Mouse (Mus musculus): ENCODE results near the gene P3h4. TPM values are rescaled to one million over a fixed set of nuclear protein-coding genes. Genes with fewer than 3 reads are reported as not detected.
"Not testable (repeated sequence)": the region's sequence is repeated elsewhere in the genome, so short reads cannot be mapped to it uniquely, and the experiment has no call there.

The P3h4 gene
- polyA plus RNA-seq, 1 experiment from 2014 or later, result 54.5 TPM

DNA sequence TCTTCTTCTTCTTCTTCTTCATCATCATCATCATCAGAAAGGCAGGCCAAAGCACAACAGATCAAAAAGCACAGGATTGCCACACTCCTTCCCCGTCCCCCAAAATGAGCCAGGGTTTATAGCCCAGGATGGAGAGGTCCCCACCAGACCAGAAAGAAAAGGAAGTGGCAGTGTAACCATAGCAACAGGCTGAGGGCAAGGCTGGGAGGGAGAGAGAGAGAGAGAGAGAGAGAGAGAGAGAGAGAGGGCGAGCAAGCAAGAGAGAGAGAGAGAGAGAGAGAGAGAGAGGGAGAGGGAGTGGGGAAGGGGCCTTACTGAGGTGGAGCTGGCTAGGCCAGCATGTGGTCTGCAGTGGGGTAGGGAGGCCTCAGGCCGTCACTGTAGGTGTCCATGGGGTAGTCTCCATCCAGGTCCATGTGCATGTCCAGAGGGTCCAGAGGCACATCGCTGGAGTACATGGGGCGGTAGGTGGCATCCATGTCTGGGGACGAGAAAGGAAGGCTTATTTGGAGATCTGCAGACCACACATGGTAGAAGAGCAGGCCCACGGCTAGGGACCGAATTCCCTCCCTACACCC, 42.6 kb downstream of the P3h4 start:
- H3K9me3 ChIP-seq (replicated peaks; ENCODE audit: low read length), result no peaks in the 10 kb centered on the region
- H3K9ac ChIP-seq (ENCODE audit: low read depth, low read length), result no peak overlapping the region
- no peaks in the 10 kb centered on the region for H3K4me1 ChIP-seq (replicated peaks; ENCODE audit: insufficient read depth, low read length)
- WGBS, result 77% methylated on average over 8 of the region's 8 CpGs
- ATAC-seq (replicated peaks; ENCODE audit: low FRiP score, low read depth) (no peak), DNase-seq (ENCODE audit: low spot score) (no peak)
- no peaks in the 10 kb centered on the region for H3K27me3 ChIP-seq (ENCODE audit: insufficient read depth, low read length)
- TF ChIP-seq CTCF (IDR thresholded peaks at IDR 0.05; ENCODE audit: low read depth), result no peak
- H3K4me2 ChIP-seq (ENCODE audit: low read length), result no peak overlapping the region
- no peak overlapping the region for H3K4me3 ChIP-seq (replicated peaks; ENCODE audit: low read depth, low read length)
- peaks cover 63% of the 10 kb centered on the region for H3K36me3 ChIP-seq (ENCODE audit: insufficient read depth, low read length)
- H3K27ac ChIP-seq, result no peak overlapping the region

DNA sequence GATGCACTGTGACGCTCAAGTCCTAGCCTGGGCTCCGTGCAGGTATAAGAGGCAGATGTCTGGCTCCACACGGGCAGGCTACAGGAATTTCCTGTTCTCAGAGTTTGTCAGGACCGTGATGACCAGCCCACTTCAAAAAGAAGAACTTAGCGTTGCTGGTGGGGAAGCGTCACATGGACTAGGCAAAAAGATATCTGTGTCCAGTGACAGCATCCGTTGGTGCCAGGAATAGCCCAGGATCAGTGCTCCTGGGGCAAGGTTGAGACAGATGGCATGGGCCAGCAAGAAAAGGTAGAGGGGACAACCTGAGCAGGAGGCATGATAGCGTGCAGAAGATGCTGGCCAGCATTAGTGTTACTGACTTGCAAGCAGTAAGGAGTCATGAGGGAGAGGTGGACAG, 44.8 kb downstream of the P3h4 start:
- H3K9me3 ChIP-seq (replicated peaks; ENCODE audit: low read length), result no peaks in the 10 kb centered on the region
- no peak overlapping the region for H3K9ac ChIP-seq (ENCODE audit: low read depth, low read length)
- no peak overlapping the region for H3K27ac ChIP-seq
- TF ChIP-seq CTCF (IDR thresholded peaks at IDR 0.05; ENCODE audit: low read depth), result no peak
- H3K4me1 ChIP-seq (replicated peaks; ENCODE audit: insufficient read depth, low read length), result no peaks in the 10 kb centered on the region
- peaks cover 44% of the 10 kb centered on the region for H3K36me3 ChIP-seq (ENCODE audit: insufficient read depth, low read length)
- no peaks in the 10 kb centered on the region for H3K27me3 ChIP-seq (ENCODE audit: insufficient read depth, low read length)
- H3K4me3 ChIP-seq (replicated peaks; ENCODE audit: low read depth, low read length), result no peak overlapping the region
- DNase-seq (ENCODE audit: low spot score) (no peak), ATAC-seq (replicated peaks; ENCODE audit: low FRiP score, low read depth) (no peak)
- H3K4me2 ChIP-seq (ENCODE audit: low read length), result no peak overlapping the region
- WGBS, result 67% methylated on average over 8 of the region's 8 CpGs

DNA sequence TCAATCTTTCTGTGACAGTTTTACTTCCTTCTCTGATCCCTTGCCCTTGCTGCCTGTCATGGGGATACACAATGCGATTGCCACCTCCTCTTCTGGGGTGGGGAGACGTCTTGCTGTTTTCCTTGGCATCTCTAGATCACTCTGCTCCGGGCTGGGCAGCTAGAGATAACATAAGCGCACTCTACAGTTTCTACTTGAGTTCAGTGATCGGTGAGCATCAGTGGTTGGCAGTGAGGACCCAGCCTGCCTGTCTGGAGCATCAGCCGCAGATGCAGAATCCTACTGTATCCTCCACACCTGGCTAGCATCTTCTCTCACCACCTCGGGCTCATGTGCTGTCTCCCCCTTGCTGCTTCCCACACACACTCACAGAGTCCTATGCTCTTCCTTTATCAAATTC, 45.5 kb downstream of the P3h4 start:
- 34% methylated on average over 7 of the region's 7 CpGs for WGBS
- no peaks in the 10 kb centered on the region for H3K9me3 ChIP-seq (replicated peaks; ENCODE audit: low read length)

DNA sequence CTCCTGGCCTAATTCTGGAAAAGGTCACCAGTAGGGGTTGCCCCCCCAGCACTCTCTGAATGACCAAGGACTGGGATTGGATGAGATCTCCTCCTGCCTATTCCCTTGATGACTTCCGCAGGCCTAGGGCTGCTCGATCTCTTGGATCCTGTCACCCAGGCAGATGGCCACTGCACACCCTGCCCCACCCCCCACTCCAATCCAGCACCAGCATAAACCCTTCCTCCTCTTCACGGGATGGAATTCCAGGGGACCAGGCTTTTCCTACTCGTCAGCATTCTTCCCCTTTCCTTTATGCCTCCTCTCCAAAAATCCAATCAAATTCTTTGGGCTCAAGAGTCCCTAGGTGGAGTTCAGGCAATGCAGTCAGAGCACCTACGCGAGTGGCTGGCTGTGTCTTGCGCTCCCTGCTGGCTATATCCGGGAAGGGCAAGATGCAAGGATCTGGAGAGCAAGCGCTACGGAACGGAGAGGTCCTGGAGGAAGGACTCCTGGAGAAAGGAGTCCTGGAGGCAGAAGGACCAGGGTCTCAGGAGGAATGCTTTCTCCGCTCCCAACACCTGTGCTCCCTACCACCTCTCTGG, 51.6 kb downstream of the P3h4 start:
- H3K9me3 ChIP-seq (replicated peaks; ENCODE audit: low read length), result no peaks in the 10 kb centered on the region
- H3K27ac ChIP-seq, result no peak overlapping the region
- WGBS, result 19% methylated on average over 12 of the region's 12 CpGs
- 0 out of 2 replicates have a peak overlapping the region, but pooled peaks have one; percentile 6 for H3K4me2 ChIP-seq (ENCODE audit: low read length)
- no peaks in the 10 kb centered on the region for H3K36me3 ChIP-seq (ENCODE audit: insufficient read depth, low read length)
- H3K4me1 ChIP-seq (replicated peaks; ENCODE audit: insufficient read depth, low read length), result no peaks in the 10 kb centered on the region; the same call in 1 of the 2 replicates
- TF ChIP-seq CTCF (IDR thresholded peaks at IDR 0.05; ENCODE audit: low read depth), result peak; percentile 87
- ATAC-seq (replicated peaks; ENCODE audit: low FRiP score, low read depth) (0 out of 2 replicates have a peak, but pooled peaks have one; percentile 44), DNase-seq (ENCODE audit: low spot score) (peak; percentile 77)
- H3K9ac ChIP-seq (ENCODE audit: low read depth, low read length), result no peak overlapping the region
- H3K4me3 ChIP-seq (replicated peaks; ENCODE audit: low read depth, low read length), result no peak overlapping the region
- H3K27me3 ChIP-seq (ENCODE audit: insufficient read depth, low read length), result no peaks in the 10 kb centered on the region

More for the DNA sequence above, 45.5 kb downstream of the P3h4 start:
- ATAC-seq (replicated peaks; ENCODE audit: low FRiP score, low read depth) (no peak), DNase-seq (ENCODE audit: low spot score) (no peak)
- Histone ChIP-seq H3K4me1 (replicated peaks; ENCODE audit: insufficient read depth, low read length) (no peaks in the 10 kb centered on the region), H3K9ac (ENCODE audit: low read depth, low read length) (no peak overlapping the region), H3K4me3 (replicated peaks; ENCODE audit: low read depth, low read length) (no peak overlapping the region), H3K36me3 (ENCODE audit: insufficient read depth, low read length) (peaks cover 41% of the 10 kb centered on the region), H3K27ac (no peak overlapping the region), H3K4me2 (ENCODE audit: low read length) (no peak overlapping the region), H3K27me3 (ENCODE audit: insufficient read depth, low read length) (no peaks in the 10 kb centered on the region)
- TF ChIP-seq CTCF (IDR thresholded peaks at IDR 0.05; ENCODE audit: low read depth), result no peak

DNA sequence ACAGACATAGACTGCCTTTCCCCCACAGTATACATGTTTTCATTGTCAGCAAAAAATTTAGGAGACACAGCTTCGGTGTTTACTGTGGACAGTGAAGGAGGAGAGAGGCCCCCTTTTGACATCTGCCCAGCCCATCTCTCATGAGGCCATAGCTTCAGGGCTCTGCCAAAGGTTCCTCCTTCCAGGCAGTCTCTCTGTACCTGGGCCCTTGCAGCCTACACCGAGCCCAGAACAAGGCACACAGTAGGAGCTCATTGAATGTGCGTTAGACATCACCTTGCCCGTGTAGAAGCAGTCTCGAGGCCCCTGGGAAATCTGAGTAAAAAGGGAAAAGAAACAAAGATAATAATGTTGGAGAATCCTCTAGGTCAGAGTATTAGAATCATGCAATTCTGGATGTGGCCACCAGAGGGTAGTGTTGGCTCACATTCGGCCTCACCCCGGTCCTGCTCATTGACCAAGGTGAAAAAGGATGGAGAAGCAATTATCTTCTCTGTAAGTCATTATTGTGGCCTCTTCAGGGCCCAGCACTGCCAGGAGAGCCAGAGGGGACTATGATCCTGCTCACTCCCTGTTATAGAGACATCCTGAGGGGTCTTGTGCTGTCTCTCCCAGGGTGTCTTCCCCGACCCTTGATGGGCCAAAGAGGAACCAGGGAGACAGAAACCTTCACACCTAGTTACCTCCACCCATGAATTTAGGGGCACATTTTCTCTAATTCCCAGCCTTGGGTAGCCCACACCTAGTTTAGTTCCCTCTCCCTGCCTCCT, 52.2 kb downstream of the P3h4 start:
- no peak; the same call in 1 of the 2 replicates for ATAC-seq (replicated peaks; ENCODE audit: low FRiP score, low read depth)
- TF ChIP-seq CTCF (IDR thresholded peaks at IDR 0.05; ENCODE audit: low read depth), result peak; percentile 91

DNA sequence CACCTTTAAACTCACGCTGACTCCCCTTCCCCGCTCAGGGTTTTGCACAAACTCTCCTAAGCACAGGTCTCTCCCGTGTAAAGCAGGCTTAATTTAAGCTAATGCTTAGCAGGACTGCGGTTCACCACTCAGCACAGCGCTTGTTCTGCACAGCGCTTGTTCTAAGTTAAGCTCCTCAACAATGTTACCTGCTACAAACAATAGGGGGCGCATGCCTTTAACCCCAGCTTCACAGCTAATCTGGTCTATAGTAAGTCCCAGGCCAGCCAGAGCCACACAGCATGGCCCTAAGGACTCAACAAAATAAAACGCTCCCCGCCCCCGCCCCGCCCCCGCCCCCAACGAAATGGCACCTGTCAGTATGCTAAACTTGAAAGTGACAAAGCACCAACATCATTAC, 53.6 kb downstream of the P3h4 start:
- H3K9me3 ChIP-seq (replicated peaks; ENCODE audit: low read length); H3K4me3 ChIP-seq (replicated peaks; ENCODE audit: low read depth, low read length); H3K9ac ChIP-seq (ENCODE audit: low read depth, low read length); H3K27ac ChIP-seq; H3K36me3 ChIP-seq (ENCODE audit: insufficient read depth, low read length); H3K27me3 ChIP-seq (ENCODE audit: insufficient read depth, low read length); DNase-seq (ENCODE audit: low spot score); H3K4me1 ChIP-seq (replicated peaks; ENCODE audit: insufficient read depth, low read length); H3K4me2 ChIP-seq (ENCODE audit: low read length); ATAC-seq (replicated peaks; ENCODE audit: low FRiP score, low read depth): not testable (repeated sequence)
- no CpG with 5 or more reads among the region's 13 CpGs for WGBS

More for the DNA sequence above, 52.2 kb downstream of the P3h4 start:
- Histone ChIP-seq H3K4me1 (replicated peaks; ENCODE audit: insufficient read depth, low read length) (no peaks in the 10 kb centered on the region; the same call in 1 of the 2 replicates), H3K4me3 (replicated peaks; ENCODE audit: low read depth, low read length) (no peak overlapping the region), H3K9me3 (replicated peaks; ENCODE audit: low read length) (no peaks in the 10 kb centered on the region), H3K36me3 (ENCODE audit: insufficient read depth, low read length) (no peaks in the 10 kb centered on the region), H3K27ac (no peak overlapping the region), H3K27me3 (ENCODE audit: insufficient read depth, low read length) (no peaks in the 10 kb centered on the region), H3K4me2 (ENCODE audit: low read length) (no peak overlapping the region), H3K9ac (ENCODE audit: low read depth, low read length) (no peak overlapping the region)
- DNase-seq (ENCODE audit: low spot score), result peak; percentile 86
- WGBS, result 14% methylated on average over 8 of the region's 8 CpGs

All from kidney, postnatal 0 days (tissue).